Mouse (Mus musculus) regulatory T cell (primary cell): Measurements from ENCODE around the gene C1qtnf2.

Experiments used
- in situ Hi-C: fragments of 300-600 bp; cut with MboI, MseI; formaldehyde crosslinking; loops from one replicate; pipeline ENCODE4 v1.15.1; 2025; ENCODE audit warnings: high pct_unique_total_duplicates

C1qtnf2 gene

DNA sequence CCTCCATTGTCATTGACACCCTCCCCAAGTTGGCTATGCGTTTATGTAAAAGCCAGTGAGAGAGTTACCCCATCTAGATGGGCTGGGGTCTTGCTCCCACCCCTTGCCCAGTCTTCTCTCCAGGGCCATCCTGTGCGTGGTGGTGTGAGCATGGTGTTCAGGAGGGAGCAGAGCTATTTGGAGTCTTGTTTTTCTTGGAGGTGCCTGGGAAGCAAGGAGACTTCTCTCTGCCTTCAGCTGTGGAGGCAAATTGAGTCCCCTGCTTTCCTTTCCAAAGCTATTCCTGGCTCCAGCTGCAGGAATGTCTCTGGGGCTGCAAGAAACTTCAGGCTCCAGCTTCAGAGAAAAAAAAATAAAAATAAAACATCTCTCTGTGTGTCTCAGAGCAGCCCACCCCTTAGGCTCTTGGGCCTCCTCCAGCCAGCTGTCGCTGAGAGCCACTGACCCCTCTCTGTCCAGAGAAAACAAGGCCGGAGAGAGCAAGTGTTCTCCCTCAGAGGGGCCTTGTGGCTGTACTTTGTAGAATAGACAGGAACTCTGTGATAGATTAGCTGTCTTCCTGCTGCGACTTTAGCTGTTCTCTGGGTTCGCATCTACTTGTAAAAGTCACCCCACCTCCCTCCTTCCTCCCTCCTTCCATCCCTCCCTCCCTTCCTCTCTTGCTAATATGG, 9.2 kb downstream of the C1qtnf2 start:
- in situ Hi-C loops = no loop called here

DNA sequence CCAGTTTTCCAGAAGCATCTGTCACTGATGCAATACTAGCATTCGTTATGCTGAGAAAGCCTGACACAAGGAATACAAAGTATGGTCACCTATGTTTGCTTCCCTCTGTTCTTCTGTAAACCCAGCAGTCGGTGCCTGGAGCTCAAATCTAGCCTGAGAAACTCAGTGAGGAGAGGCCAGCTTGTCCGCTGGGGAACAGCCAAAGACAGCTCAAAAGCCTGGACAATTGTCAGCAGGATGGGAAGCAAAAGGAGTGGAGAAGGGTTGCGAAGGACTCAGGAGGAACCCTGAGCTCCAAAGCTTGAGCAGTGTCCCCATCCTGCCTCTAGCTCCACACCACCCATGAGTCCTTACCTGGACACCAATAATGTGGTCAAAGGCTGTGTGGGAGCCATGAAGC, 10.0 kb downstream of the C1qtnf2 start:
- in situ Hi-C loops = no loop called here

DNA sequence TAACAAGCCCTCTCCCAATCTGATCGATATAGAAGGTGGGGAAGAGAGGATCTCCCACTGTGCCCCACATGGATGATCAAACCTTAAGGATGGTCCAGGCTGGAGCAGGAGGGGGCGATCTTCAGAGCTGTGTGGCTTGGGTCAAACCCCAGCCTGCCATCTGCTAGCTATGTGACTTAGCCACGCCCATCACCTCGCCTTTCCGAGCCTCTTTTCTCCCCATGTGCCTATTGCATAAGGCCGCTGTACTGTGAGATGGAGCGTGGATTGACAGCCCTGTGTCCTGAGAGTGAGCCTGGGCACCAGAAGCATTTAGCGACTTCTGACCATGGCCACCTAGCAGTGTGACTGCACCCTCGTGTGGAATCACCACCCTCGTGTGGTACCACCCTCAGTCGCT, 10.6 kb downstream of the C1qtnf2 start:
- in situ Hi-C loops = no loop called here

DNA sequence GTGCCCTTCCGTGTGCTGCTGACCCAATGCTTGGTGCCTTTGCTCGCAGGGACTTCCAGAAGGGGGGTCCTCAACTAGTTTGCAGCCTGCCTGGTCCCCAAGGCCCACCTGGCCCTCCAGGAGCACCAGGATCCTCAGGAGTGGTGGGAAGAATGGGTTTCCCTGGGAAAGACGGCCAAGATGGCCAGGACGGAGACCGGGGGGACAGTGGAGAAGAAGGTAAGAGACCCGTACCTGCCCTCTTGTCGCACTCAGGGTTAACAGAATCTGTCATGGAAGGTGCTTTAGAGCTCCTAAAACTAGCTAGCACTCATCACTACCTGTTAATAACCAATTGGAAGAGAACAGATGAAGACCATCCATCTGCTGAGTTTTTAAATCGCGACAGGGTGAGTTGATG, 11.8 kb downstream of the C1qtnf2 start:
- in situ Hi-C loops = no loop called here

DNA sequence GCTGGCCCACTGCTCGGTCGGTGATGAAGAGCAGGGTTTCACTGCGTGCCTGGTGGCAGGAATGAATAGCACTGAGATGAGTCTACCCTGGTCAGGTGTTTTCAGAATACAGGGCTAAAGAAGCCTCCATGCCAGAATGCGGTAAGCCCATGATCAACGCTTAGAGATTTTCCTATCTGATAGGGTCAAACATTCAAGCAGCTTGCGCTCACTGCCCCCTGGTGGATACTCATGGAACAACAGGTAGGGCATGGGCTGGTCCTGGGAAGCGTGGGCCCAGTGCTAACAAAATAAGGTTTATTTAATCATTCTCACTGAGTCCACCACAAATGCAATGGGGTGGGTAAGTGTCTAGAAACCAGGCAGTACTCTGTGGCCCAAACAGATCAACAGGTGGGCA, 18.6 kb downstream of the C1qtnf2 start:
- in situ Hi-C loops = loop anchor here (5.0 kb wide), 1 partner anchor 90 kb away; no protein-coding TSS in a partner anchor

DNA sequence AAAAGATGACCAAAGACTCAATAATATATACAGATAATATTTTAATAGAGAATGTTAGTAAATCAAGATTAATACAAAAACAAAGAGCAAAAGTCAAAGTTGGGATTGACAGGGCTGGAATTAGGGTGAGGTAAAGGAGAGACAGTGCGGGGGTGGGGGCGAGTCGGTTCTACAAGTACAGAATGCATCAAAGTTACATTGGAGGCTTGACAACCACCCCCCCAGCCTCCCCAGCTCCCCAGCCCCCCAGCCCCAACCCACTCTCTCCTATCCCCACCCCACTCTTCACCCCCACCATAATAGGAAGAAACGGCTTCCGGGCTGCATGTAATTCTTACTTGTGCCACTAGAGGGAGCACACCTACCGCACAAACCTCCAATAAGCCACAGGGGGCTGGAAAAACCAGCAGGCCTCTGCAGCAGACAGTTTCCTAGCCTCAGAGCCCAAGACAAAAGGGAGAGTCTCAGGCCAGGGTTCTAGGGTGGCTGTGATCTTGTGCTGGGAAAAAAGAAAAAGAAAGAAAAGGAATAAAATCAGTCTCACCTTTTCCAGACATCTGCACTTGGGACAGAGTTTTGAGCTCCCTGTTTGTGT, 19.8 kb downstream of the C1qtnf2 start:
- in situ Hi-C loops = loop anchor here (5.0 kb wide), 1 partner anchor 88 kb away; no protein-coding TSS in a partner anchor

DNA sequence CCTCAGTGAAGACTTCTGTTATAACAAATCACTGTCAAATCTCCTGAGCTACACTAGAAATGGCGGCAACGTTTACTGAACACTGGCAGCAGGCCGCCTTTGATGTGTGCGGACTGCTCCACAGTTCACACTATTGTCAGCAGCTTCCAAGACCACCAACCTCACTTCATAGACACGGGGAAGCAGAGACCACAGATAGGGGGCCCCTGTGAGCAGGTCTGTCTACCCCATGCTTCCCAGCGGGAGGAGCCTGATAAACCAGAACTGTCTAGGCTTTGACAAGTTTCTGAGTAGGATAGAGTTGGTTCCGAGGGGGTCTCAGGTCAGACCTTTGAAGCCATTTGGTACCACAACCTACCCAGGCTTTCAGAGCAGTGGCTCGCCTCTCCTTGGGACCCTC, 21.0 kb downstream of the C1qtnf2 start:
- in situ Hi-C loops = no loop called here

DNA sequence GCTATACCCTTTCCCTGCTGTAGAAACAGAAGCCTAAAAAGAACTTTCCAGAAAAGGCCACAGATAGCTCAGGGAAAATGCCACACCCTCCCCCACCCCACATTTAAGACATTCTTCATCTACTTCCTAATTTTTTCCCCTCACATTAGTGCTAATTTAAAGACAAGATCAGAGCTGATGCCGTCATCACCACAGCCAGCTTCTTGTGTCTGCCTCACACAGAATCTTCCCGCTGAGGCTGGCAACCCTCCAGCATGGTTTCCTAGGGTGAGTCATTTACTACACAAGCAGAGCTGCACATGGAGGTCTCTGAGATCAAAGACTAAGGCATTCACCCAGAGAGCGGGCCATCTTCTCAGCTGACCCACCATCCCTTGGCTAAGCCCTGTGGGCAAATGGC, 21.5 kb downstream of the C1qtnf2 start:
- in situ Hi-C loops = no loop called here

DNA sequence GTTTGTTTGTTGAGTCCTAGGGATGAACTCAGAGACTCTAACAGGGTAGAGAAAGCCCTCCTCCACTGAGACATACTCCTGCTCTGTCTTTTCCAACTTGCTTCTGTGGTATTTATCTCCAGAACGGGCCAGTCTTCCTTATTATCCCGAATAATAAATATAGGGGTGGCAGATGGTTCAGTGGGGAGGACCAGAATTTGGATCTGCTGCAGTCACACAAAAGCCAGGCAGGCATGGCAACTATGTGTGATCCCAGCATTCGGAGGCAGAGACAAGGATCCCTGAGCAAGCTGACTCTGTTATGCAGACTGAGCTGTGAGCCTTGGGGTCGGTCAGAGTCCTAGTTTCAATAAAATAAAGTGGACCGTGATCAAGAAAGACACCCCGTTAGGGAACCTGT, 27.2 kb downstream of the C1qtnf2 start:
- in situ Hi-C loops = no loop called here

DNA sequence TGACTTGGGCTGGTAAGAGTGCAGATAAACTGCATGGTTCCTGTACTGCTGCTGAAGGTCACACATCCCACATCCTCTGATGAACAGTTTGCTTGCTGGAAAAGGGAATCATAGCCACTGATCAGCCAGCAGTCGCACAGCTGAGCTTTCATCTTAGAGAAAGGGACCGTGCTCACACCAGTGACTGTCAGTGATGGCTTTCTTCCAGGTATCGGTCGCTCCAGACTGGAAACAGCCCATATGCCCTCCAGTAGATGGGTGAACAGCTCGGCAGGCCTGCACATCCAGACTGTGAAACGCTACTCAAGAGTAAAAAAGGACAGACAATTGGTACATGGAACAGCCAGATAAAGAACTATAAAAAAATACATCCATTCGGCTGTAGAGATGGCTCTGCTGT, 31.1 kb downstream of the C1qtnf2 start:
- in situ Hi-C loops = no loop called here

DNA sequence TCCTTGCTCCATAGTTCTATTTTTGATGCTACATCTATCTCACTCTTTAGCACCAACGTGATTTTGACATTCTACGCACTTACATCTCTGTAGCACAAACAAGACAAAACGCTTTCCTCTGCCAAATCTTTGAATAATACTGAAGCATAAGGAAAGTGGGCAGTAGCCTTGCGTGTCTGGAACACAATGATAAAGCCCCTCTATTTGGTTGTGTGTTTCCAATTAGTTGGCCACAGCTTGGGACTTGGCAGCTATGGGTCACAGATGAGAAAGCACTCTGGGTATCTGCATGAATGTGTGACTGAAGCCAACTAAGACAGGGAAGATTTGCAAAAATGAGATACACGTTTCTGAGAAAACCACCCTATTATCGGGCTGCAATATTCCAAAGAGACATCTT, 33.9 kb downstream of the C1qtnf2 start:
- in situ Hi-C loops = no loop called here

DNA sequence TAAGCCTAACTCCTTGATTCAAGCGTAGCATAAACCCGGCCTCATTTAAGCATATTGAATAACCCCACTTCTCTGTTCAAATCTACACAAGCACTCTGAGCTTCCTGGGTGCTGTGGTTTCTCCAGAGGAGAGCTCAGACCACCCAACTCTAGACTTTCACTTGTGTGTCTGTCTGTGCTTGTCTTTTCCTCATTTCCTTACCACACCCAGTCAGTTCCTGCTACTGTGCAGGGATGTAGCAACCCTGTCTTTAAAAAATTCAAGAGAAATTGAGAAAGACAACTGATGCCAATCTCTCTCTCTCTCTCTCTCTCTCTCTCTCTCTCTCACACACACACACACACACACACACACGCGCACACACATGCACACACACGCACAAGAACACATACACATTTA, 35.8 kb downstream of the C1qtnf2 start:
- in situ Hi-C loops = no loop called here

DNA sequence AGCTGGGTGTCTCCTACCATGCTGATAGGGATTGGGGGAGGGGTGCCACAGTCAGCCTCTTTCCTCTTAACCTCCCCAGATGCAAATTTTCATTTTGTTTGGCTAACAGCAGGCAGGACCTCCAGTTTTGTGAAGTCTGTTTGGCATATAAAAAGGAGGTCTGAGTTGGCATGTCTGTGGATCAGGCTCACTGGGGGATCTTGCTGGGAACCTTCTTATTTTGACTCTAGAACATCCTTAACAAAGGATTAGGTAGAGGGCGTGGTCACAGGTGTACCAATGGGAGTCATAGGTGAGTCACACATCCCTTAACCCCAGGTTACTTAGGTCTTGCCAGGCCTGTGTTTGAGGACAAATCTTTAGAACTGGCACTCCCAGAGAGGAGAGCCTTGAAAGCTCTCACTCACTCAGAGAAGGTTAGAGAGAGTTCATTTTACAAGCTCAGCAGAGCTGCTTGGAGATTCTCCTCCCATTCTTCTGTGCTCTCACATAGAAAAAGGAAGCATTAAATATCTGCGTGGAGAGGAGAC, 38.6 kb downstream of the C1qtnf2 start:
- in situ Hi-C loops = no loop called here

DNA sequence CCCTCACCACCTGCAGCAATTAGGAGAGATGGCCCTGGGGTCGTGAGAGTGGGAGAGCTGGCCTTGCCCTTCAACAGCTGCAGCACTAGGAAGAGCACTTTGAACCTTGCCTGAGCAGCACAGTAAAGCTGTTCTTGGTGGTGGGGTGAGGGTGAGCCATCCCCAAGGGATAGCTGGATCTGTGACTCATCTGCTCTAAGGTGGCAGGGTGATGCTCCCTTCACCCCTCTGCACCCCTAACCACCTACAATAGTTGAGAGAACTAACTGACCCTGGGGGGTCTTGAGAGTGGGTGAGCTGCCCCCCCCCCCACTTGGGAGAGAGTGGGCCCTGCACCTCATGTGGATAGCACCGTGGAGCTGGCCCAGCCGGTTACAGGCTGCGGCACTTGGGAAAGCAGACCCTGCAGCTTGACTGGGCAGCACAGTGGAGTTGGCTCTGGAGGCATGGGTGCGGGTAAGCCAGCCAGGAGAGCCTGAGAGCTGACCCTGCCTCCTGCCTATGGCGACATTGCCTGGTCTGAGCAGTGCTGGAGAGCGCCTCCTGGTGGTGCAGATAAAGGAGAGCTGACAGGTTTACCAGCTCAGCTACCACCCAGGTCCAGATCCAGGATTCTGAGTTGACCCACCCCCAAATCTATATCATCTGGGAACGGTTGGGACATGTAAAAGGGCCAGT, 42.4 kb downstream of the C1qtnf2 start:
- in situ Hi-C loops = no loop called here

DNA sequence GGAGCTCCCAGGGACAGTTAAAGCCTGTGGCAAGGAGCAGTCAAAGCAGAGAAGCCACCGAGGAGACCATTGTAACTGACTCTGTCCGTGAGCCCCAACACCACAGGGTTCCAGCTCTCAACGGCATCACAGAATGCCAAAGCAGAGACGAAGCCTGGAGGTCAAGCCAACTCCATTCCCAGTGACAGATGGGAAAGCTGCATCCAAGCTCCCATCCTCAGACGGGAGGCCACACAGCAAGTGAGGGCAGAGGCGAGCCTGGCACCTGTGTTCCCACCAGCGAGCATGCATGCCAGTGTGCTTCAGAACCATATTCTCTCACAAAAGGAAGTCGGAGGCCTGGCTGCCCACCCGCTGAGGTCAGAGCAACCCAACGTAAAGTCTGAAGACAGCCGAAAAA, 43.6 kb downstream of the C1qtnf2 start:
- in situ Hi-C loops = no loop called here

DNA sequence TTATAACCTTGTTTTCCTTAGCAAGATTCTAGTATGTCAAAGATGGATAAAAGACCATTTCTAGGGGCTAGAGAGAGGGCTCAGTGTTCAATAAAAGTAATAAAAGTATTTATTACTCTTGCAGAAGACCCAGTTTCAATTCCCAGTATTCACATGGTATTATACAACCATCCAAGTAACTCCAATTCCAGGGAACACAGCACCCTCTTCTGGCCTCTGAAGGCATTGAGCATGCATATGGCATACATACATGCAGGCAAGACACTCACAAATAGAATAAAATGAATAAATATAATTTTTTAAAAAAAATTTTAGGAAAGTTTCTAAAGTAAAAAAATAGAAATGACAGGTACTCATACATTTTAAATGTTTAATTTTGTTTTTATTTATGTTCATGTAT, 44.0 kb downstream of the C1qtnf2 start:
- in situ Hi-C loops = no loop called here

DNA sequence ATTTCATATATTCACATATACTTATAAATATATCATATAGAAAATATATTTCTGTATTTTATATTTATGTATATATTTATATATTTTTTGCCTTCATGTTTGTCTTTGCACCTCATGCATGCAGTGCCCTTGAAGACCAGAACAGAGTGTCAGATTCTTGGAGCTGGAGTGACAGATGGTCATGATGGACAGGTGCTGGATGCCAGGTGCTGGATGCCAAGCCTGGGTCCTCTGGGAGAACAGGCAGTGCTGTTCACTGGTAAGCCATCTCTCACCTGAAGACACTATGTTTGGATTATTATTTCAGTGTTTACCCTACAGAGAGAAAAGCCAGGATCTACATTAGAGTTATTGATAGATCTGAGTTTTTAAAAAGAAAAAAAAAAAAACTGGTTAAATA, 44.7 kb downstream of the C1qtnf2 start:
- in situ Hi-C loops = no loop called here

DNA sequence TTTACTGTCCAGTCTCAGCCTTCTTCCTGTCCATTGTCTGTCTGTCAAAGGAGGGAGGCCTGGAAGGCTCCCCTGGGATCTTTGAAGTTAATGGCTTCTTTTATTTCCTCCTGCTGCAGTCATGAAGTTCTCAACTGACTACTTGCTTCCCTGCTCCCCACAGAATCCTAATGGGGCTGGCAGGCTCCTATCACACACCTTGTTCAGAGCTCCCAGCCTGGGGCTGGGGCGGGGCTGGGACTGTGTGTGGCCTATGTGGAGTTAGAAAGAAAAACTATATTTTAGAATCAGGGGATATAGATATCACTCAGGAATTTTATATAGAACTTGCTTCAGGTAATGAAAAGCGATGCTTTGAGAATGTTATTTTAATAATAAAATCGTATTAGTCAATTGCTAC, 46.4 kb downstream of the C1qtnf2 start:
- in situ Hi-C loops = no loop called here

DNA sequence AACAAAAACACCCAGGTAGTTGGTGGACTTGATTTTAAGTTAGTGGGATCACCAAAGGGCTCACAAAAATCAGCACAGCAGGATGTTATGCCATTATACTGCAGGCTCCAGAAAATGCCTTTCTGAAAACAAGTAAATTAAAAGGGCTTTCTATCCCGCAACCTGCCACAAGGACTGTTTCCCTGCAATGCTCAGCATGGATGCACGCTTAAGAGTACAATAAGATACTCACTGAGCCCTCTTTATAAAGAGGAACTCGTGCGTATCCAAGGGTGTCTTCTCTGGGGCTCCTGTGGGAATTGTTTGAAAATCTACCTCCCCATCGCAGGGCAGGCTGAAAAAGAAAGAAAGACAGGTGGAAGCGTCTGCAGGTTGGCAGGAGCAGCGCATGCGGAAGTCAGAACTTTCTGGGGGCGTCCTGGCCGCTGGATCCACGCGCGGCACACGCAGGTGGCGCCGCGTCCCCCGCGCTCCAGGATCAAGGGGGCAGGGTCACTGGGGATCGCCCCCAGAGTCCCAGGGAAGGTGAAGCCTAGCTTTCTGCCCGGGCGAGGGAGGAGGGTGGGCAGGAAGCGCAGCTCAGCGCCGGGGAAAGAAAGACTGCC, 54.1 kb downstream of the C1qtnf2 start:
- in situ Hi-C loops = no loop called here

DNA sequence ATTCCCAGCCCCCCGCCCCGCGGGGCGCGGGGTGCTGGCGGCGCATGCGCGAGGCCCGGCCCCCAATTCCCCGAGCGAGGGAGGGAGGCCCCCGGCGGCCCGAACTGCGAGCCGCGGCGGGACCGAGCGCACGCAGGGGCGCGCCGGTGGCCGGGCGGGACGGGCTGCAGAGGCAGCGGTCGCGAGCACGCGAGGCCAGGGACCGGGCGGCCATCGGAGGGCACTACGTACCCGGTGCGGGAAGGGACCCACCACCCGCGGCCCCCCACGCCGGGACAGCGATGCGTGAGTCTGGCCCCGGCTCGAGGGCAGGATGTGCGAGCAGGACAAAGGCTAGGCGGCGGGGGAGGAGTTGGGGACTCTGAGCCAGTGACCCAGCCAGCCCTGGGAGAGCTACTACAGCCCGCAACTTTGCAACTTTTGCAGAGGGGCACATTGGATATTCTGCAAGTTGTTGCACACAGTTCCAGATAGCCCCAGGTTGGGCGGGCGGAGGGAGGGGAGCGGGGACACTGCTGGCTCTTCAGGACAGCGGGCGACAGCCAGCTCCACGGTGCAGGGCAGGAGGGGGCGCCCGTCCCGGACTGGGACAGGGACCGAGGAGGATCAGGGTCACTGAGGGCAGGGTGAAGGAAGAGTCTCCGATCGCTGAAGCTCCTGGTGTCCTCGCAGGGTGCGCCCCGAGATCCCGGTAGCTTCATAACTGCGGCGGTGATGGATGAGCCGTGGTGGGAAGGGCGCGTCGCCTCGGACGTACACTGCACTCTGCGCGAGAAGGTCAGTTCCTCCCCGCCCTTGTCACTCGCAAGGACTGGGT, 54.8 kb downstream of the C1qtnf2 start, which contains the start of gene Ccnjl:
Gene Ccnjl (plus strand): TSS at position 102 of the 817 bp plus-strand sequence.
- in situ Hi-C loops = no loop called here

DNA sequence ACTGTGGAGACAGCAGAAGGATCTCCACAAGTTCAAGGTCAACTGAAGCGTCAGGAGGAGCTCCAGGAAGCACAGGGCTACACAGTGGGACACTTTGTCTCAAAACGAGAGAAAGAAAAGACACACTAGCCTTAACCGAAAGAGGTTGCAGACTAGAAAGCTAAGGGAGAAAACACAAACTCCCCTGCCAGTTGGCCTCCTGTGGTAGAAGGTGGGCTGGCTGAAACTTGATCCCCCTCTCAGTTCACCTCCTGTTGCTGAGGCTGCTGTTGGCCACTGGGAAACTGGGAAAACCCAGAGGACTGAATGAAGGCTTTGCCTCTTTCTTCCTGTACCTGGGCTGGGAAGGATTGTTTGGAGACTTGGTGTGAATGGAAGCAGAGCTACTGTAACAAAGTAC, 56.0 kb downstream of the C1qtnf2 start:
- in situ Hi-C loops = no loop called here

DNA sequence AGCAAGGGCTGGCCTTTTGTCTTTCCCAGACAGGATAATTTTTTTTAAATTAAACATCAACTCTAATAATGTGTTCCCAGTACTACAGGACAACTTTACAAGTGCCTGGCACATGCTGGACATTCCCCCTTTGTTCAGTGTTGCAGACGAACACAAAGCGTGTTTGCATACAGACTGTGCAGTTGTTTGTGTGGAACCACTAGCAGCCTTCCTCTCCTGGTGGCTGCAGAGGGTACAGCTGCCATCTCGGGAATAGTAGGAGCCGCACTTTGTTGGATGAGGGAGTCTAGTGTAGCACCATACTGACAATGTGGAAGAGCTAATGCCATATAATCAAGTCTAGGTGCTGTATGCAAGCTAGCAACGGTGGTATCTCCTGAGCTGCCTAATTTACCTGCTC, 57.5 kb downstream of the C1qtnf2 start:
- in situ Hi-C loops = no loop called here
